29 mouse cellular contexts compared by ENCODE assay signal in the genomic region with DNA sequence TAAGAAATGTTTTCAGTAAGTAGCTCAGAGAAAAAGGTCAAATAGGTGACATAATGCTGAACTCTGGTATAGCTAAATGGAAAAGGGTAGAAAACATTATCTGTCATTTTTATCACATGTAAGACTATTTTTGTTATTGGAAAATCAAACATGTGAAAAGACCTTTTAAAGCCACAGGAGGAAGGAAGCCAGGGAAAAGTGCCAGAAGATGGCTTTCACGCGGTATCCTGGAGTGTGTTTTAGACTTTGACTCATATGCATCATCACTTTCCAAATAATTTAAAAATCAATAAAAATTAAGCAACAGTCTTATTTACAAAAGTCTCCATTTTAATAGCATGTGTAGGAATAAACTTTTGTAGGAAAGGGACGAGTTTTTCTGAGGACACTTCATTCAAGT. TPM values are rescaled to one million over a fixed set of nuclear protein-coding genes. Genes with fewer than 3 reads are reported as not detected.
"Had no signal": no experiment of that assay in that cellular context is flagged by ENCODE, and none has a peak within 500 bp of the region (broad histone marks: within the 10 kb centered on the region; RNA-seq: fewer than 3 reads in every experiment).

No protein-coding gene starts in this region.

- DNase-seq: cerebellum, adult 2 months; cerebellum, adult 8-10 months; cerebellum, adult 9-10 months; cerebellum, adult 9-11 months; cerebellum, postnatal 10 days; cerebellum, postnatal 14 days; cerebellum, postnatal 25 days; cerebellum, postnatal 36 days; embryo, embryonic 11 days; forebrain, postnatal 0 days; gastrocnemius, adult 2 months; gastrocnemius, postnatal 10 days; gastrocnemius, postnatal 14 days; gastrocnemius, postnatal 25 days; gastrocnemius, postnatal 36 days; heart, adult 11 months; heart, adult 18-20 months; heart, adult 2 months had no signal

- H3K27ac ChIP-seq: embryonic facial prominence, embryonic 10.5 days; embryonic facial prominence, embryonic 12.5 days; embryonic facial prominence, embryonic 13.5 days; embryonic facial prominence, embryonic 15.5 days; forebrain, embryonic 10.5 days; forebrain, embryonic 12.5 days; forebrain, embryonic 13.5 days; forebrain, embryonic 15.5 days; gastrocnemius, adult 2 months; heart, adult 2 months had no signal

- H3K27me3 ChIP-seq: embryonic facial prominence, embryonic 12.5 days; embryonic facial prominence, embryonic 13.5 days; embryonic facial prominence, embryonic 15.5 days; forebrain, embryonic 12.5 days; forebrain, embryonic 13.5 days; forebrain, embryonic 15.5 days had no signal

- ATAC-seq: forebrain, embryonic 13.5 days; forebrain, embryonic 14.5 days; forebrain, embryonic 15.5 days; forebrain, embryonic 16.5 days; forebrain, postnatal 0 days had no signal

- H3K4me3 ChIP-seq: embryonic facial prominence, embryonic 10.5 days; embryonic facial prominence, embryonic 12.5 days; embryonic facial prominence, embryonic 13.5 days; embryonic facial prominence, embryonic 15.5 days; erythroblast, embryonic 14.5 days; forebrain, embryonic 10.5 days; forebrain, embryonic 12.5 days; forebrain, embryonic 13.5 days; forebrain, embryonic 15.5 days; gastrocnemius, adult 2 months; heart, adult 2 months had no signal

- H3K4me2 ChIP-seq: embryonic facial prominence, embryonic 12.5 days; embryonic facial prominence, embryonic 13.5 days; embryonic facial prominence, embryonic 15.5 days; forebrain, embryonic 12.5 days; forebrain, embryonic 13.5 days; forebrain, embryonic 15.5 days had no signal

- H3K9me3 ChIP-seq: embryonic facial prominence, embryonic 10.5 days; embryonic facial prominence, embryonic 12.5 days; embryonic facial prominence, embryonic 13.5 days; embryonic facial prominence, embryonic 15.5 days; forebrain, embryonic 10.5 days; forebrain, embryonic 12.5 days; forebrain, embryonic 13.5 days; forebrain, embryonic 15.5 days had no signal

- H3K4me1 ChIP-seq: embryonic facial prominence, embryonic 10.5 days; embryonic facial prominence, embryonic 12.5 days; embryonic facial prominence, embryonic 13.5 days; embryonic facial prominence, embryonic 15.5 days; forebrain, embryonic 10.5 days; forebrain, embryonic 12.5 days; forebrain, embryonic 13.5 days; forebrain, embryonic 15.5 days had no signal

- H3K36me3 ChIP-seq: embryonic facial prominence, embryonic 10.5 days; embryonic facial prominence, embryonic 12.5 days; embryonic facial prominence, embryonic 13.5 days; embryonic facial prominence, embryonic 15.5 days; forebrain, embryonic 10.5 days; forebrain, embryonic 12.5 days; forebrain, embryonic 15.5 days had no signal

- H3K9ac ChIP-seq: embryonic facial prominence, embryonic 12.5 days; embryonic facial prominence, embryonic 13.5 days; embryonic facial prominence, embryonic 15.5 days; forebrain, embryonic 12.5 days; forebrain, embryonic 13.5 days; forebrain, embryonic 15.5 days; forebrain, postnatal 0 days had no signal

RNA-seq across cellular contexts. Expression of a gene that starts 24.7 kb away (rescaled TPM):
- polyA plus RNA-seq: erythroblast, embryonic 14.5 days had no signal
